Mouse (Mus musculus): ENCODE measurements at regions not wholly inside any gene's neighbourhood (a gene's known extent, or its start where the extent isn't known, plus 50 kb on each side); places are given as distances from the start of the nearest gene placed in this dataset.

GRCm38 (mm10) chr3:54103098-54103497 lies 52.7 kb upstream of the Trpc4 start:
- DNase-seq: no peak

GRCm38 (mm10) chr3:54083634-54084033 lies 72.2 kb upstream of the Trpc4 start:
- DNase-seq: peak; percentile 38

GRCm38 (mm10) chr3:54076461-54076860 lies 79.4 kb upstream of the Trpc4 start:
- DNase-seq: no peak

- no peak for DNase-seq
Measured at GRCm38 (mm10) chr3:54060653-54061052, 95.2 kb upstream of the Trpc4 start.

- DNase-seq: no peak
Measured at GRCm38 (mm10) chr3:54054376-54054775, 101.5 kb upstream of the Trpc4 start.

- DNase-seq: no peak
Measured at GRCm38 (mm10) chr3:54049370-54049769, 106.5 kb upstream of the Trpc4 start.

GRCm38 (mm10) chr3:54048091-54048670 lies 107.7 kb upstream of the Trpc4 start:
- no peak for DNase-seq

GRCm38 (mm10) chr3:54027365-54027764 lies 128.5 kb upstream of the Trpc4 start:
- no peak for DNase-seq

GRCm38 (mm10) chr3:54020196-54020595 lies 135.6 kb upstream of the Trpc4 start:
- DNase-seq: no peak

GRCm38 (mm10) chr3:54017943-54018649 lies 137.7 kb upstream of the Trpc4 start:
- peak; percentile 70 for DNase-seq

- no peak for DNase-seq
Measured at GRCm38 (mm10) chr3:54016877-54017276, 139.0 kb upstream of the Trpc4 start.

GRCm38 (mm10) chr3:54011016-54011415 lies 144.8 kb upstream of the Trpc4 start:
- no peak for DNase-seq

GRCm38 (mm10) chr3:53992993-53993392 lies 129.4 kb upstream of the Ufm1 start:
- no peak for DNase-seq

- no peak for DNase-seq
Measured at GRCm38 (mm10) chr3:53988796-53989195, 125.2 kb upstream of the Ufm1 start.

GRCm38 (mm10) chr3:53988256-53988655 lies 124.6 kb upstream of the Ufm1 start:
- no peak for DNase-seq

- no peak for DNase-seq
Measured at GRCm38 (mm10) chr3:53987316-53987715, 123.7 kb upstream of the Ufm1 start.

- no peak for DNase-seq
Measured at GRCm38 (mm10) chr3:53984743-53985550, 121.3 kb upstream of the Ufm1 start.

GRCm38 (mm10) chr3:53982311-53982710 lies 118.7 kb upstream of the Ufm1 start:
- no peak for DNase-seq

- no peak for DNase-seq
Measured at GRCm38 (mm10) chr3:53981585-53981984, 118.0 kb upstream of the Ufm1 start.

- DNase-seq: no peak
Measured at GRCm38 (mm10) chr3:53977379-53978080, 113.9 kb upstream of the Ufm1 start.

- peak; percentile 29 for DNase-seq
Measured at GRCm38 (mm10) chr3:53974905-53975551, 111.4 kb upstream of the Ufm1 start.

- peak; percentile 15 for DNase-seq
Measured at GRCm38 (mm10) chr3:53969000-53969641, 105.5 kb upstream of the Ufm1 start.

Measured in retina, postnatal 1 day (tissue).